Mouse (Mus musculus) neural tube, embryonic 11.5 days (tissue): Measurements from ENCODE around the gene Gpr83. TPM values are rescaled to one million over a fixed set of nuclear protein-coding genes. Genes with fewer than 3 reads are reported as not detected.

Experiments used
- ATAC-seq: fragments of 200-750 bp; cut with Nextera tagmentation; 2 replicates; pipeline ENCODE4 v1.8.0; 2017; ENCODE audit warnings: moderate number of reproducible peaks, mild to moderate bottlenecking, moderate TSS enrichment, moderate library complexity; ENCODE audit not compliant: insufficient read depth, low FRiP score, low TSS enrichment
- DNase-seq: peaks from one replicate; pipeline ENCODE4 v3.0.0-alpha.2; 2015; ENCODE audit warnings: low spot score
- H3K27ac ChIP-seq: fragments of 300-500 bp; sonication (generic); 2 replicates; pipeline ENCODE4 v1.5.1; 2014; ENCODE audit warnings: low read depth, mild to moderate bottlenecking, low read length
- H3K27me3 ChIP-seq: fragments of 300-500 bp; sonication (generic); 2 replicates; pipeline ENCODE4 v1.6.1; 2014; ENCODE audit warnings: mild to moderate bottlenecking, low read length, mixed read lengths; ENCODE audit not compliant: control insufficient read depth, insufficient read depth
- H3K36me3 ChIP-seq: fragments of 300-500 bp; sonication (generic); 2 replicates; pipeline ENCODE4 v1.6.1; 2014; ENCODE audit warnings: mild to moderate bottlenecking, low read length, moderate library complexity, mixed read lengths; ENCODE audit not compliant: control insufficient read depth, insufficient read depth
- H3K4me1 ChIP-seq: fragments of 300-500 bp; sonication (generic); 2 replicates; pipeline ENCODE4 v1.6.1; 2014; ENCODE audit warnings: low read length, mixed read lengths; ENCODE audit not compliant: control insufficient read depth, insufficient read depth
- H3K4me2 ChIP-seq: fragments of 300-500 bp; sonication (generic); 2 replicates; pipeline ENCODE4 v1.6.1; 2014; ENCODE audit warnings: low read depth, mild to moderate bottlenecking, moderate library complexity
- H3K4me3 ChIP-seq: fragments of 300-500 bp; sonication (generic); 2 replicates; pipeline ENCODE4 v1.5.1; 2014; ENCODE audit warnings: low read depth, low read length
- H3K9ac ChIP-seq: fragments of 300-500 bp; sonication (generic); 2 replicates; pipeline ENCODE4 v1.6.1; 2014; ENCODE audit warnings: mild to moderate bottlenecking, low read length
- H3K9me3 ChIP-seq: fragments of 300-500 bp; sonication (generic); 2 replicates; pipeline ENCODE4 v1.6.1; 2016; ENCODE audit warnings: low read length; ENCODE audit not compliant: control insufficient read depth
- WGBS: fragments of 180-500 bp; shearing (Covaris S2); extraction: QIAGEN DNeasy Blood & Tissue Kit; methylation state at CpG from one replicate; pipeline ENCODE4 v1.1.7; 2014; 5-methylcytosine and 5-hydroxymethylcytosine counted together
- polyA plus RNA-seq: library from polyadenylated mRNA; unstranded; fragments of >200 nt; fragmentation: Nextera tagmentation; extraction: Ambion mirVana; gene quantifications from 2 replicates; pipeline ENCODE4 v1.2.1, GENCODE M21; 2014

Gene Gpr83
- polyA plus RNA-seq = 0.58 and 1.1 TPM in 2 replicates

DNA sequence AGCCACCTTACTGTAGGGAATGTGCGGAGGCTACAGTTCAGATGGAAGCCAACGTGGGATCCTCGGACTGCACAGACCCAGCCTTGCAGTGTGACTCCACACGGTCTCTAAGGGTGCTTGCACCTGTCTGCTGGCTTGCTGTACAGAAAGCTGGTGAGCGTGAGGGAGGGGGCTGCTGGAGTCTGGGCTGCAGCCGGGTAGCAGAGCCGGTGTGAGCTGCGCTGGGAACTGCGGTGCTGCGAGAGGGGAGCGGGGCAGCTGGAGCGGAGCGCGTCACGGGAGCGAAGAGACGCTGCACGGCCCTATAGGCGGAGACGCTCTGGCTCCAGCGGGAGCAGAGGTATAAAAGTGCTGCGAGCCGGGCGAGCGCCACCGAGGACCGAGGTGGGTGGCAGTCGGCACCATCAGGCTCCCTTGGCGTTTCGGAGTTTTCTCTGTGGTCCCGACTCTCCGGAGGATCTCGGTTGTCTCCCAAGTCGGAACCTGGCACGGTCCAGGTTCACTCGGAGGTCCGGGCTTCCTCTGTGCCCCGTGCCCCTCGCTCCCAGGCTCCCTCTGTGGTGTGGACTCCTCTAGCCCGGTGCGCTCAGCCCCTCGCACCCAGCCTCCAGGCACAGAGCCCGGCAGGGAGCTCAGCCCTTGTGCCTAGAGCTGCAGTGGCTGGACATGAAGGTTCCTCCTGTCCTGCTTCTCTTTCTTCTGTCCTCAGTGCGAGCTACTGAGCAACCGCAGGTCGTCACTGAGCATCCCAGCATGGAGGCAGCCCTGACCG, at the start of gene Gpr83:
Gene Gpr83, plus strand, starts transcription at position 343 of the 772 bp plus-strand sequence.
- Histone ChIP-seq H3K4me3 (peak within 1 kb of the TSS; percentile 42), H3K27ac (no peak within 1 kb of the TSS), H3K4me2 (peak within 1 kb of the TSS; percentile 90), H3K9me3 (no peaks in the 10 kb centered on the region), H3K4me1 (peaks cover 3% of the 10 kb centered on the region; the same call in 1 of the 2 replicates), H3K27me3 (peaks cover 18% of the 10 kb centered on the region), H3K36me3 (no peaks in the 10 kb centered on the region), H3K9ac (peak within 1 kb of the TSS; percentile 42)
- peak; percentile 90 for ATAC-seq
- 3% methylated on average over 47 of the region's 47 CpGs for WGBS
- DNase-seq = peak; percentile 70

- no peak overlapping the region for H3K4me3 ChIP-seq
- ATAC-seq = no peak
- H3K27ac ChIP-seq = no peak overlapping the region
- H3K4me2 ChIP-seq = no peak overlapping the region
- H3K9me3 ChIP-seq = no peaks in the 10 kb centered on the region
- no peak overlapping the region for H3K9ac ChIP-seq
- peaks cover 5% of the 10 kb centered on the region; the same call in 1 of the 2 replicates for H3K36me3 ChIP-seq
- H3K27me3 ChIP-seq = no peaks in the 10 kb centered on the region
- no peaks in the 10 kb centered on the region for H3K4me1 ChIP-seq
- no peak for DNase-seq
Measured at GRCm38 (mm10) chr9:14821396-14821795, 38.6 kb upstream of the Gpr83 start.

GRCm38 (mm10) chr9:14824840-14825239, 35.2 kb upstream of the Gpr83 start:
- Histone ChIP-seq H3K27me3 (no peaks in the 10 kb centered on the region), H3K4me1 (no peaks in the 10 kb centered on the region), H3K4me3 (no peak overlapping the region), H3K36me3 (peaks cover 5% of the 10 kb centered on the region; the same call in 1 of the 2 replicates), H3K9me3 (no peaks in the 10 kb centered on the region), H3K27ac (no peak overlapping the region), H3K4me2 (no peak overlapping the region), H3K9ac (no peak overlapping the region)
- 86% methylated on average over 5 of the region's 5 CpGs for WGBS
- no peak for DNase-seq
- ATAC-seq = no peak

GRCm38 (mm10) chr9:14827875-14828274, 32.1 kb upstream of the Gpr83 start:
- Histone ChIP-seq H3K9ac (no peak overlapping the region), H3K36me3 (peaks cover 9% of the 10 kb centered on the region), H3K27ac (no peak overlapping the region), H3K4me3 (no peak overlapping the region), H3K4me1 (no peaks in the 10 kb centered on the region), H3K27me3 (no peaks in the 10 kb centered on the region), H3K9me3 (no peaks in the 10 kb centered on the region), H3K4me2 (no peak overlapping the region)
- DNase-seq (no peak), ATAC-seq (no peak)
- WGBS = 74% methylated on average over 2 of the region's 2 CpGs

GRCm38 (mm10) chr9:14832046-14832445, 28.0 kb upstream of the Gpr83 start:
- Histone ChIP-seq H3K27me3 (no peaks in the 10 kb centered on the region), H3K9ac (no peak overlapping the region), H3K4me3 (no peak overlapping the region), H3K27ac (no peak overlapping the region), H3K4me2 (no peak overlapping the region), H3K4me1 (no peaks in the 10 kb centered on the region), H3K9me3 (no peaks in the 10 kb centered on the region), H3K36me3 (peaks cover 8% of the 10 kb centered on the region)
- ATAC-seq = no peak
- DNase-seq = no peak
- 86% methylated on average over 5 of the region's 5 CpGs for WGBS

GRCm38 (mm10) chr9:14835335-14836075, 24.5 kb upstream of the Gpr83 start:
- H3K27me3 ChIP-seq = no peaks in the 10 kb centered on the region
- H3K27ac ChIP-seq = no peak overlapping the region
- H3K4me1 ChIP-seq = no peaks in the 10 kb centered on the region
- no peak overlapping the region for H3K4me2 ChIP-seq
- no peak overlapping the region for H3K4me3 ChIP-seq
- DNase-seq (no peak), ATAC-seq (no peak)
- 93% methylated on average over 6 of the region's 6 CpGs for WGBS
- H3K36me3 ChIP-seq = peaks cover 6% of the 10 kb centered on the region
- H3K9ac ChIP-seq = no peak overlapping the region
- no peaks in the 10 kb centered on the region for H3K9me3 ChIP-seq

- H3K4me3 ChIP-seq = no peak overlapping the region
- DNase-seq (no peak), ATAC-seq (peak; percentile 65; the same call in 1 of the 2 replicates)
- no peaks in the 10 kb centered on the region for H3K4me1 ChIP-seq
- WGBS = 67% methylated on average over 7 of the region's 7 CpGs
- H3K36me3 ChIP-seq = 0 out of 2 replicates have a peak, but pooled peaks cover 2% of the 10 kb centered on the region
- no peaks in the 10 kb centered on the region for H3K9me3 ChIP-seq
- no peak overlapping the region for H3K9ac ChIP-seq
- H3K4me2 ChIP-seq = no peak overlapping the region
- no peaks in the 10 kb centered on the region for H3K27me3 ChIP-seq
- H3K27ac ChIP-seq = no peak overlapping the region
Measured at GRCm38 (mm10) chr9:14839527-14839926, 20.5 kb upstream of the Gpr83 start.

DNA sequence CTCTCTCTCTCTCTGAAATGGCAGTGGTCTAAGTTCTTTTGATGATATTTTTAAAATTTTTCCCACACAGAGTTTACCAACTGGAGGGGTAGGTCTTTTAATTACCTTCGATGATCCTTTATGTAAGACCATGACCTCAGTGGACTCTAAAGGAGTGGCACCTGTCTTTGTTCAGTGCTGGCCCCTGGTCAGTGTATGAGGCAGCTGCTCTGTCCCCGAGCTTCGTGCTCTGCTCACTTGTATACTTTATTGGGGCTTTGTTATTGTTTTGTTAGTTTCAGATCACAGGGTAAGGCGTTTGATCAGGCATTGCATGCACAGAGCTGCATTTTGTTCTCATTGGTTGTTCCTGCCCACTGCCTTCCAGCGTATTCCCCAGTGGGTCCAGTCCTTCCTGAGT, 20.0 kb upstream of the Gpr83 start:
- no peak for DNase-seq
- no peak overlapping the region for H3K4me3 ChIP-seq
- H3K4me2 ChIP-seq = no peak overlapping the region
- no peak overlapping the region for H3K9ac ChIP-seq
- ATAC-seq = no peak
- 0 out of 2 replicates have a peak, but pooled peaks cover 2% of the 10 kb centered on the region for H3K36me3 ChIP-seq
- no peaks in the 10 kb centered on the region for H3K4me1 ChIP-seq
- no peak overlapping the region for H3K27ac ChIP-seq
- H3K9me3 ChIP-seq = no peaks in the 10 kb centered on the region
- H3K27me3 ChIP-seq = no peaks in the 10 kb centered on the region
- 76% methylated on average over 5 of the region's 5 CpGs for WGBS
